Mouse (Mus musculus): ENCODE measurements at regions not wholly inside any gene's neighbourhood (a gene's known extent, or its start where the extent isn't known, plus 50 kb on each side); places are given as distances from the start of the nearest gene placed in this dataset.

- no peak for TF ChIP-seq POLR2A (IDR thresholded peaks at IDR 0.05; ENCODE audit: control insufficient read depth in 1 of 2, insufficient read depth in 1 of 2, low read depth in 1 of 2, low read length in 2 of 2, poor library complexity in 1 of 2)
- no peak for TF ChIP-seq CTCF (IDR thresholded peaks at IDR 0.05 in 2 of 3, conservative IDR thresholded peaks at IDR 0.05 in 1 of 3; ENCODE audit: control insufficient read depth in 1 of 3, insufficient read depth in 1 of 3, low read depth in 2 of 3, low read length in 3 of 3, poor library complexity in 1 of 3, severe bottlenecking in 1 of 3)
- no peak for TF ChIP-seq MAX (IDR thresholded peaks at IDR 0.05; ENCODE audit: low read length)
- no peak for TF ChIP-seq BHLHE40 (IDR thresholded peaks at IDR 0.05; ENCODE audit: borderline replicate concordance, low read depth, low read length)
- no peak for TF ChIP-seq CHD2 (IDR thresholded peaks at IDR 0.05; ENCODE audit: low read length)
- no peak for TF ChIP-seq ZMIZ1 (IDR thresholded peaks at IDR 0.05; ENCODE audit: low read depth, low read length)
- no peak for TF ChIP-seq SIN3A (IDR thresholded peaks at IDR 0.05; ENCODE audit: low read length)
- TF ChIP-seq MEF2A (IDR thresholded peaks at IDR 0.05; ENCODE audit: extremely low read depth, insufficient replicate concordance, low read depth, low read length, poor library complexity, severe bottlenecking): no peak
- TF ChIP-seq MAFK (IDR thresholded peaks at IDR 0.05; ENCODE audit: borderline replicate concordance, low read depth, low read length): no peak
- TF ChIP-seq NRF1 (IDR thresholded peaks at IDR 0.05; ENCODE audit: insufficient read depth, low read depth, low read length, poor library complexity, severe bottlenecking): no peak
- no peak for TF ChIP-seq RCOR1 (IDR thresholded peaks at IDR 0.05; ENCODE audit: low read depth, low read length)
- no peak for TF ChIP-seq JUND (IDR thresholded peaks at IDR 0.05; ENCODE audit: low read depth, low read length)
- TF ChIP-seq EP300 (IDR thresholded peaks at IDR 0.05; ENCODE audit: low read depth in 1 of 2, low read length in 2 of 2): no peak
- no peak for TF ChIP-seq CHD1 (IDR thresholded peaks at IDR 0.05; ENCODE audit: low read depth, low read length)
These were observed 158.8 kb upstream of the Arrdc4 start for GRCm38 (mm10) chr7:68907867-68908266.

All from MEL (cell line).